Mouse (Mus musculus) kidney, postnatal 0 days (tissue): ENCODE measurements around the gene Cd151. TPM values are rescaled to one million over a fixed set of nuclear protein-coding genes. Genes with fewer than 3 reads are reported as not detected.

ENCODE experiments used
- ATAC-seq: fragments of 200-750 bp; cut with Nextera tagmentation; replicated peaks from 2 replicates; pipeline ENCODE4 v1.8.0; 2017; ENCODE audit warnings: low read depth, moderate number of reproducible peaks, moderate TSS enrichment, moderate library complexity; ENCODE audit not compliant: low FRiP score
- DNase-seq: peaks from one replicate; pipeline ENCODE4 v3.0.0-alpha.2; 2016; ENCODE audit warnings: low spot score
- H3K27ac ChIP-seq: fragments of 300-500 bp; sonication (generic); 2 replicates; pipeline ENCODE4 v1.5.1; 2014; ENCODE audit warnings: mild to moderate bottlenecking
- H3K27me3 ChIP-seq: fragments of 300-500 bp; sonication (generic); 2 replicates; pipeline ENCODE4 v1.6.1; 2014; ENCODE audit warnings: low read length, mixed read lengths; ENCODE audit not compliant: insufficient read depth
- H3K36me3 ChIP-seq: fragments of 300-500 bp; sonication (generic); 2 replicates; pipeline ENCODE4 v1.6.1; 2014; ENCODE audit warnings: low read length, mixed read lengths; ENCODE audit not compliant: insufficient read depth
- H3K4me1 ChIP-seq: fragments of 300-500 bp; sonication (generic); replicated peaks from 2 replicates; pipeline ENCODE4 v1.6.1; 2014; ENCODE audit warnings: antibody characterized with exemption, low read length, mixed read lengths; ENCODE audit not compliant: insufficient read depth
- H3K4me2 ChIP-seq: fragments of 300-500 bp; sonication (generic); 2 replicates; pipeline ENCODE4 v1.6.1; 2014; ENCODE audit warnings: mild to moderate bottlenecking, low read length, moderate library complexity, mixed read lengths
- H3K4me3 ChIP-seq: fragments of 300-500 bp; sonication (generic); replicated peaks from 2 replicates; pipeline ENCODE4 v1.5.1; 2014; ENCODE audit warnings: low read depth, low read length
- H3K9ac ChIP-seq: fragments of 300-500 bp; sonication (generic); 2 replicates; pipeline ENCODE4 v1.6.1; 2014; ENCODE audit warnings: low read depth, low read length
- H3K9me3 ChIP-seq: fragments of 300-500 bp; sonication (generic); replicated peaks from 2 replicates; pipeline ENCODE4 v1.6.1; 2016; ENCODE audit warnings: low read length, inconsistent platforms, mixed read lengths
- CTCF ChIP-seq: IDR thresholded peaks from 2 replicates; pipeline ENCODE4 v1.5.1; 2016; ENCODE audit warnings: antibody characterized with exemption, low read depth, mild to moderate bottlenecking, moderate library complexity
- WGBS: fragments of 180-500 bp; shearing (Covaris S2); extraction: QIAGEN DNeasy Blood & Tissue Kit; methylation state at CpG from one replicate; pipeline ENCODE4 v1.1.7; 2014; 5-methylcytosine and 5-hydroxymethylcytosine counted together
- polyA plus RNA-seq: library from polyadenylated mRNA; unstranded; fragments of >200 nt; fragmentation: Nextera tagmentation; extraction: Ambion mirVana; gene quantifications from 2 replicates; pipeline ENCODE4 v1.2.1, GENCODE M21; 2015

Cd151 gene
- polyA plus RNA-seq, 1 experiment from 2014 or later: 36.1 TPM

DNA sequence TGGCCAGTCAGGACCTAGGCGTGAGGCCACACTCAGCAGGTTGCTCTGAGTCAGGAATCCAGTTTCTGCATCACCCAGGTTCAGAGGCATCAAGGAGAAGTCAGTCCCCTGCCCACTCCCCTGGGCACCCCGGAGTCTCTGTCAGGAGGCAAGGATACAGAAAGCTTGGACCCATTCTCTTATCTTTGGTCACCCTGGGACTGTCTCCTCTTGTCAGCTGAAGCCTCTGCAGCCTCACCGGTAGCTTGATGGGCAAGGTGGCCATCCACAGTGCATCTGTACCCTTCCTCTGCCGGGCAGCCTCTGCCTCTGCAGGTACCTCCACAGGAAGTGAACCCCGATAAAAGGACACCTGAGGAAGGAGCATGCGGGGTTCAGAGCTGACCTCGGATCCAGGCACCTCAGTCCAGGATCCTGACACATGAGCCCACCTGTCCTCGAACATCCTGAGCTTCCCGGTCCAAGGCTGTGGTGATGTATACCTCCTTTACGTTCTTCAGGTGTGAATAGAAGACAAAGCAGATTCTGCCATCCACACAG lies 28.0 kb upstream of the Cd151 start:
- no peak for TF ChIP-seq CTCF
- WGBS: 92% methylated on average over 10 of the region's 10 CpGs

DNA sequence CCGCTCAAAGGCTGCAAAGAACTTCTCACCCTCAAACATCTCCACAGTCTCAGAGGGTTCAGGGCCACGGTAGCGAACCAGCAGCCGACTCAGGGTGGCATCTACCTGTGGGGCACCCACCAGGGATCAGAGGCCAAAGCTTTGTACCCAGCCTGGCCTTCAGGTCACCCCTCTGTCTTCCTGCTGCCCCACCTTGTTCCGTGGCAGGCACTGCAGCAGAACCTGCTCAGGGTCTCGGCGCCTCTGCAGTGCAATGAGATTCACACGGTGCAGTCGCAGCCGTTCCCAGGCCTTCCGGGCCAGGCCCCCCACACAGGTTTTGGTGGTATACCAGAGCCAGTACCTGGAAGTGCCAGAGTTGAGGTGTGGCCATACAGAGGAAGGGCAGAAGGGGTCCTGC lies 27.4 kb upstream of the Cd151 start:
- Histone ChIP-seq H3K4me3 (no peak overlapping the region), H3K36me3 (peaks cover 5% of the 10 kb centered on the region; the same call in 1 of the 2 replicates), H3K9ac (no peak overlapping the region), H3K27ac (no peak overlapping the region), H3K9me3 (no peaks in the 10 kb centered on the region), H3K27me3 (no peaks in the 10 kb centered on the region), H3K4me2 (no peak overlapping the region), H3K4me1 (peaks cover 30% of the 10 kb centered on the region)
- WGBS: 96% methylated on average over 11 of the region's 11 CpGs
- TF ChIP-seq CTCF: no peak
- DNase-seq (no peak), ATAC-seq (no peak)

More for the DNA sequence above, 28.0 kb upstream of the Cd151 start:
- DNase-seq (no peak), ATAC-seq (no peak)
- Histone ChIP-seq H3K27ac (no peak overlapping the region), H3K36me3 (peaks cover 5% of the 10 kb centered on the region; the same call in 1 of the 2 replicates), H3K4me3 (no peak overlapping the region), H3K9me3 (no peaks in the 10 kb centered on the region), H3K4me2 (no peak overlapping the region), H3K9ac (no peak overlapping the region), H3K27me3 (no peaks in the 10 kb centered on the region), H3K4me1 (peaks cover 35% of the 10 kb centered on the region)

DNA sequence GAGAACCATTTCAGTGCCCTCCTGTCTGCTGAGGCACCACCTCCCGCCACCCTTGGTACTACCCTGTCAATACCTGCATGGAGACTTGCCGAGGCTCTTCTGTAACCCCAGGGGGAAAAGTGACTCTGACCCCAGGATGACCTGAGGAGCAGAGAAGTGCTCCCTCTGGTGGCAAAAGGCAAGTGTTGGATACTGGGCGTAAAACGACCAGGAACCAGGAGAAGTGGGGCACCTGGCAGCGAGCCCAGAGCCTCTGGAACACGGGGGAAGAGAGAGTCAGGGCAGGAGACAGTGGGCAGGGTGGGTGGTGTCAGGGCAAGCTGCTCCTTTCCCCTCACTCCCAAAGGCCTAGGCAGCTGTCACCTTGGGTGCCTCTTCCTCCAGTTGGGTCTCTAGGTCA lies 26.6 kb upstream of the Cd151 start:
- no peak for ATAC-seq
- 30% methylated on average over 6 of the region's 6 CpGs for WGBS
- Histone ChIP-seq H3K27me3 (no peaks in the 10 kb centered on the region), H3K4me3 (no peak overlapping the region), H3K4me1 (peaks cover 26% of the 10 kb centered on the region), H3K4me2 (no peak overlapping the region), H3K9ac (no peak overlapping the region), H3K36me3 (peaks cover 5% of the 10 kb centered on the region; the same call in 1 of the 2 replicates), H3K9me3 (no peaks in the 10 kb centered on the region), H3K27ac (no peak overlapping the region)
- no peak for DNase-seq
- TF ChIP-seq CTCF: peak; percentile 82

DNA sequence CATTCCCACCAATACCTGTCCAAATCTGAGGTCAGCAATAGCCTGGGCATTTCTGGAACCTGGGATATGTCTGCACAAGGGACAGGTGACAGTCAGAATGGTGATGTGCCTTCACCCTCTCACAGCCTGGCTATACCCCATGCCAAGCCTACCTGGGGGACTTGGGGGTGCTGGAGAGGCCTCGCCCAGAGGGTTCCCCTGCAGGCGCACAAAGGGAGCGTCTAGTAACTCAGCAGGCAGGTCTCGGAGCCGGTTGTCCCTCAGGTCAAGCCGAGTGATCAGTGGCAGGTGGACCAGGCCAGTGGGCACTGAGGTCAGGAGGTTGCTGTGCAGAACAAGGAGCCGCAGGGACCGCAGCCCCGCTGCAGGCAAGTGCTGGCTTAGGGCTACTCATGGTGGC lies 25.7 kb upstream of the Cd151 start:
- Histone ChIP-seq H3K4me2 (no peak overlapping the region), H3K27me3 (no peaks in the 10 kb centered on the region), H3K9me3 (no peaks in the 10 kb centered on the region), H3K4me3 (no peak overlapping the region), H3K36me3 (peaks cover 5% of the 10 kb centered on the region; the same call in 1 of the 2 replicates), H3K9ac (no peak overlapping the region), H3K4me1 (peaks cover 23% of the 10 kb centered on the region), H3K27ac (no peak overlapping the region)
- 86% methylated on average over 9 of the region's 9 CpGs for WGBS
- no peak for TF ChIP-seq CTCF
- no peak for ATAC-seq
- DNase-seq: no peak

DNA sequence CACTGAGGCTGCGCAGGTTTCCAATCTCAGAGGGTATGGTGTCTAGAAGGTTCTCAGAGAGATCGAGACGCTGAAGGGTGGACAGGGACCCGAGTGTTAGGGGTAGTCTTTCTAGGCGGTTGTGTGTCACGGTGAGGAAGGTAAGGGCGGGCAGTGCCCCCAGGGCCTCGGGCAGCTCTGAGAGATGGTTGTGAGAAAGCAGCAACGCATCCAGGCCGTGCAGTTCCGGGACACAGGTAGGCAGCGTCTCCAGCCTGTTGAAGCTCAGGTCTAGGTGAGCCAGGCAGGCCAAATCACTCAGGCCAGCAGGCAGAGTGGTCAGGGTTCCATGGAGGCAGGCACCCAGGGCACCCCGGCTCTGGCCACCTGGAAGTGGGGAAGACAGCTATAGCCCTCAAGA lies 25.0 kb upstream of the Cd151 start:
- WGBS: 89% methylated on average over 13 of the region's 13 CpGs
- Histone ChIP-seq H3K36me3 (peaks cover 5% of the 10 kb centered on the region; the same call in 1 of the 2 replicates), H3K4me3 (no peak overlapping the region)

DNA sequence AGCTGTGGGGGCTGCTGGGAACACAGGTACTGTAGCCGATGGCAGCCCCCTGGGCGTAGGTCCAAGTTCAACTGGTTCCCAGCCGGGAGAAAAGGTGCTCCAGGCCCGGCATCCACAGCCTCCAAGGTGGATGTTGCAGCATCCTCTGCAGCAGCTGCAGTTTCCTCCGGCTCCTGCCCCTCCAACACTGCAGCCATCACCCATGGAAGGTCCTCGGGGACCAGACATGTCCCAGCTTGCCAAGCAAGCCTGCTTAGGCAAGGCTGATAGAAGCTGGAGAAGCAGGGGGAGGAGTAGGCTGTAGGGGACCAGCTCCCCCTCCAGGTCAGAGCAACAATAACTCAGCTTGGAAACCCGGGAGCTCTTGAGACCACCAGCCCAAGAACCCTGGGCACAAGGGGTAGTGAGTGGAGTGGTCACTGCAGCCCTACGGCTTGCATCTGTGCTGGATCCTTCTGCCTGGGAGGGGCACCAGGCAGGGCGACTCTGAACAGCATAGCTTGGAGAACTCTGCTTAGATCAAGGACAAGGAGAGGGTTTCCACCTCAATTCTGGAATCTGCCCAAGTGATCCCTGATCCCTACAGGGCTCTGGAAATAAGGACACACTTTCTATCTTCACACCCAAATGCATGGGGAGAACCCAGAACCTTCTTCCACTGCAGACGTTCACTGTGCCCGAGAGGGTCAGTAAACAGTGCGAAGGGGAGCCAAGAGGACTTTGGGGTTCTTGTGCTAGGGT lies 23.9 kb upstream of the Cd151 start:
- Histone ChIP-seq H3K36me3 (peaks cover 5% of the 10 kb centered on the region; the same call in 1 of the 2 replicates), H3K9ac (peak overlapping the region; percentile 61), H3K4me3 (peak overlapping the region; percentile 44), H3K27me3 (no peaks in the 10 kb centered on the region), H3K9me3 (no peaks in the 10 kb centered on the region), H3K27ac (peak overlapping the region; percentile 27; the same call in 1 of the 2 replicates), H3K4me1 (peaks cover 20% of the 10 kb centered on the region; the same call in 1 of the 2 replicates), H3K4me2 (peak overlapping the region; percentile 88)
- peak; percentile 59 for TF ChIP-seq CTCF
- ATAC-seq (peak; percentile 7; the same call in 1 of the 2 replicates), DNase-seq (peak; percentile 78)
- 9% methylated on average over 12 of the region's 12 CpGs for WGBS

More for the DNA sequence above, 25.0 kb upstream of the Cd151 start:
- ATAC-seq (no peak), DNase-seq (no peak)
- TF ChIP-seq CTCF: no peak
- Histone ChIP-seq H3K4me2 (peak overlapping the region; percentile 88; the same call in 1 of the 2 replicates), H3K27ac (no peak overlapping the region), H3K9me3 (no peaks in the 10 kb centered on the region), H3K4me1 (peaks cover 18% of the 10 kb centered on the region; the same call in 1 of the 2 replicates), H3K27me3 (no peaks in the 10 kb centered on the region), H3K9ac (peak overlapping the region; percentile 61; the same call in 1 of the 2 replicates)
